In the genomic region with DNA sequence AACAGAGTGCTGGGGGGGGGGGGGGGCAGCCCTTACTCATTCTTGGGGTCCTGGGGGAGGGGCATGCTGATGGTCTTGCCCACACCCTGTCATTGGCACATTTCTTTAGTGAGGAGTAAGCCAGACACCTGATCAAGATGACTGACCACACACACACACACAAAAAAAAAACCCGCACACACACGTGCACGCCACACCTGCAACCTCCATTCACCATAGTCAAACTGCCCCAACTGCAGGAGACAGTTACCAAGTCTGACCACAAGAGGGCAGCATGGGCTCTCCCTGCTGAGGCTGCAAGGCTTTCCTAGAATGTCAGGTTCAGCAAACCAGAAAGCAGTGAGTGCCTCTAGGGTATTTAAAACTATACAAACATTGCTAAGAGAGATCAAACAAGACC, we compare ENCODE assay signal across 8 mouse cellular contexts. TPM values are rescaled to one million over a fixed set of nuclear protein-coding genes. Genes with fewer than 3 reads are reported as not detected.
DNase-seq lines count a peak whose midpoint lies in the region.

No protein-coding gene starts in this region.

- DNase-seq in CD8-positive naive resting alpha-beta T cell, adult 2 months (ENCODE audit: low read depth in 2 of 2, low spot score in 2 of 2), result peak; percentile 10 to 40
- DNase-seq in WW6 (ENCODE audit: low read depth, low spot score), result peak; percentile 54
- DNase-seq in cerebellum, postnatal 14 days, result peak; percentile 91 to 92
- peak; percentile 68 for DNase-seq in gastrocnemius, postnatal 14 days
- DNase-seq in layer of hippocampus, adult 9-10 months (ENCODE audit: low spot score), result peak; percentile 68
- DNase-seq in lung, postnatal 14 days, result peak; percentile 85
- peak; percentile 82 for DNase-seq in right cerebral cortex, postnatal 14 days
- DNase-seq in urinary bladder, postnatal 36 days (ENCODE audit: low spot score in 2 of 2), result peak; percentile 68 to 79

- intact Hi-C loops in gastrocnemius, postnatal 14 days (cut with DNase I; ENCODE audit: low total_unique reads), result loop anchor here (5.0 kb wide), 2 partner anchors 45 to 170 kb away; no protein-coding TSS in a partner anchor

RNA-seq across cellular contexts. Expression of gene Slc19a1, which starts 50.4 kb away (rescaled TPM):
- total RNA-seq in gastrocnemius, postnatal 14 days (2021), result 1 to 10 TPM; 4.8 to 5.4 TPM

Comparison
In these comparisons a context has a peak if more than half of its experiments do, and no peak if none do; other contexts are left out.
1. Peak in every context shown above with its lines: DNase-seq.
2. DNase-seq: peak in every context shown above with its lines; median percentile 92 in cerebellum, postnatal 14 days; 85 in lung, postnatal 14 days; 82 in right cerebral cortex, postnatal 14 days; 74 in urinary bladder, postnatal 36 days; 68 in gastrocnemius, postnatal 14 days; 68 in layer of hippocampus, adult 9-10 months; 54 in WW6; 25 in CD8-positive naive resting alpha-beta T cell, adult 2 months.